Mouse (Mus musculus) forebrain, embryonic 12.5 days (tissue): ENCODE results near the gene Timm10. TPM values are rescaled to one million over a fixed set of nuclear protein-coding genes. Genes with fewer than 3 reads are reported as not detected.

Experiments used
- ATAC-seq: fragments of 200-750 bp; cut with Nextera tagmentation; 2 replicates; pipeline ENCODE4 v1.8.0; 2017; ENCODE audit warnings: moderate TSS enrichment; ENCODE audit not compliant: low FRiP score
- H3K27ac ChIP-seq: fragments of 300-500 bp; sonication (generic); 2 replicates; pipeline ENCODE4 v1.5.1; 2016; ENCODE audit warnings: mild to moderate bottlenecking
- H3K27me3 ChIP-seq: fragments of 300-500 bp; sonication (generic); 2 replicates; pipeline ENCODE4 v1.6.1; 2016; ENCODE audit warnings: mild to moderate bottlenecking
- H3K36me3 ChIP-seq: fragments of 300-500 bp; sonication (generic); replicated peaks from 2 replicates; pipeline ENCODE4 v1.6.1; 2016; ENCODE audit warnings: mild to moderate bottlenecking
- H3K4me1 ChIP-seq: fragments of 300-500 bp; sonication (generic); 2 replicates; pipeline ENCODE4 v1.6.1; 2016
- H3K4me2 ChIP-seq: fragments of 300-500 bp; sonication (generic); 2 replicates; pipeline ENCODE4 v1.6.1; 2016; ENCODE audit warnings: mild to moderate bottlenecking, moderate library complexity
- H3K4me3 ChIP-seq: fragments of 300-500 bp; sonication (generic); replicated peaks from 2 replicates; pipeline ENCODE4 v1.5.1; 2016; ENCODE audit warnings: mild to moderate bottlenecking
- H3K9ac ChIP-seq: fragments of 300-500 bp; sonication (generic); 2 replicates; pipeline ENCODE4 v1.6.1; 2016; ENCODE audit warnings: mild to moderate bottlenecking
- H3K9me3 ChIP-seq: fragments of 300-500 bp; sonication (generic); 2 replicates; pipeline ENCODE4 v1.6.1; 2016
- WGBS: fragments of 180-500 bp; shearing (Covaris S2); methylation state at CpG from one replicate; pipeline ENCODE4 v1.1.7; 2016; 5-methylcytosine and 5-hydroxymethylcytosine counted together
- polyA plus RNA-seq: library from polyadenylated mRNA; unstranded; fragments of >200 nt; fragmentation: Nextera tagmentation; extraction: Ambion mirVana; gene quantifications from 2 replicates; pipeline ENCODE4 v1.2.1, GENCODE M21; 2016

The Timm10 gene
- polyA plus RNA-seq, 1 experiment from 2014 or later, result 42.3 TPM

DNA sequence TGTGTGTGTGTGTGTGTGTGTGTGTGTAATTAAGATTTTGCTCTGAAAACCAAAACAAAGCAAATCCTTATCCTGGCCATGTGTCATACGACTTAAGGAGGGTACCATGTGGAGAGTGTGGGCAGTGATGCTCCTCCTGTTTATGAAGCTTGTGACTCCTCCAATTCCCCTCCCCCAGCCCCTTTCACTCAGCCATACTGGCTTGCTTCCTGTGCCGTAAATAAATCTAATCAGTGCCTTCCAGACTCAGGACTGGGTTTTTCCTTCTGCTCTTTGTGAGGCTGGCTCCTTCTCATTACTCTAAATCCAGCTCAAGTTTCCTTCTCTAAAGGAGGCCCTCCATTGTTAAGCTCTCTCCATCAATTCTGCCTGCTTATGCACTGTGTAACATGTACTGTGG lies 3.6 kb upstream of the Timm10 start:
- no peak for ATAC-seq
- H3K9ac ChIP-seq, result no peak overlapping the region
- no peaks in the 10 kb centered on the region for H3K36me3 ChIP-seq
- H3K27me3 ChIP-seq, result peaks cover 12% of the 10 kb centered on the region; the same call in 1 of the 2 replicates
- peaks cover 12% of the 10 kb centered on the region for H3K4me1 ChIP-seq
- no peak overlapping the region for H3K4me3 ChIP-seq
- no peak overlapping the region for H3K27ac ChIP-seq
- H3K4me2 ChIP-seq, result no peak overlapping the region
- 46% methylated on average over 2 of the region's 2 CpGs for WGBS
- H3K9me3 ChIP-seq, result no peaks in the 10 kb centered on the region

DNA sequence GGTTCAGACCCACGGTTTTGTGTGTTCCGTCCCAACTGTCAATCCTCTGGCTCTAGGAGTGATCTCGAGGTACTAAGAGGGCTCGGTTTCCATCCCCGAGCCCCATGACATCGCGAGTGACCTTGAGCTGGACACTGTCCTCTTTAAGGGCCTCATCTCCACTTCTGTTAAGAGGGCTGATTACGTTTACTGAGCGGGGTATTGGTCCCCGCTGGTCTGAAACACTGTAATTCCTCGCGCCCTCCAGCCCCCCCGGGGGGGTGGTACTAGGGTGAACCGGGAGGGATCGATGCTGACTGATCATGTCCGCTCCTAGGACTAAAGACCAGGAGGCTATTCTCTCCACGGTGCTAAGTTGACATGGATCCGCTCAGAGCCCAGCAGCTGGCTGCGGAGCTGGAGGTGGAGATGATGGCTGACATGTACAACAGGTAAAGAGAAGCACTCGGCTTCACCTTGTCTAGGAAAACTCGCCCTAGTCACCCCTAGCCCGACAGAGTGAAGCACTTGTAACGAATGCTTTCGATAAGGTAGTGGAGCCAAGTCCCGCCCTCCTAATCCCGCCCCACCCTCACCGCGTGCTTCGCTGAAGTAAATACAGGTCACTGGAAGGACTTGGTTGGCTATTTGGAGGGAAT lies 605 bp downstream of the Timm10 start:
- under 1% methylated on average over 29 of the region's 29 CpGs for WGBS
- peaks cover 13% of the 10 kb centered on the region for H3K36me3 ChIP-seq
- H3K27me3 ChIP-seq, result 0 out of 2 replicates have a peak, but pooled peaks cover 3% of the 10 kb centered on the region
- peak overlapping the region; percentile 98 for H3K4me2 ChIP-seq
- no peak overlapping the region for H3K27ac ChIP-seq
- ATAC-seq, result peak; percentile 39
- H3K4me3 ChIP-seq, result peak overlapping the region; percentile 86
- no peaks in the 10 kb centered on the region for H3K9me3 ChIP-seq
- peaks cover 16% of the 10 kb centered on the region for H3K4me1 ChIP-seq
- H3K9ac ChIP-seq, result peak overlapping the region; percentile 61

DNA sequence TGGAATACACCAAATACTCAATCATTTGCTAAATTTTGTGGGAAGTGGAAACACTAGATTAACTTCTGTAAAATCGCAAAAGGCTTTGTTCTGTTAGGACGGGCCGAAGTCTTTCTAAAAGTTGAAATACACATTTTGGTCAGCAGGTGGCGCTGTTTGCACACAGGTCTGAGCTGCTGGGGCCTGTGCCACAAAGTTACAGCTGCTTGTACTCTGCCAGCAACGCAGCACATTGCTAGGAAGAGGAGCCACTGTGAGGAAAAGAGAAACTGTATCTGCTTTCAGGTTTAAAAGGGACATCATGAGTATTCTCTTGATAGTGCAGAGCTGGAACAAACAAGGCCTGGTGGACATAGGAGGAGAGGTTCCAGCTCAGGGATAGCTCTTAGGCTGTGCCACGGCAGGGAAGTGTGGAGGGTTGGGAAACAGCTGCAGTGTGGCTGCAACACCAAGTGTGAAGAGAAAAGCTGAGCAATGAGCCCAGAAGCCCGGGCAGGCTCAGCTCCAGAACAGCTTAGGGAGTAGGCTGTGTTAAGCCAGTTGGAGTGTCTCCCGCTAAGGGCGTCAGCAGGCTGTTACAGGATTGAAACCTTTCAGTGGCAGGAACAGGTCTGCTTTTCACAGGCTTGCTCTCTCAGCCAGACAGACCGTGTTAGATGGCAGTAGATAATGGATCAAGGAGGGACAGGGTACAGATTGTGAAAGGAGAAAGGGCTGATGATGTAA lies 5.0 kb downstream of the Timm10 start:
- Histone ChIP-seq H3K27me3 (peaks cover 4% of the 10 kb centered on the region; the same call in 1 of the 2 replicates), H3K4me1 (peaks cover 14% of the 10 kb centered on the region), H3K4me2 (no peak overlapping the region), H3K9me3 (no peaks in the 10 kb centered on the region), H3K9ac (no peak overlapping the region), H3K27ac (peak overlapping the region; percentile 57), H3K36me3 (peaks cover 13% of the 10 kb centered on the region), H3K4me3 (no peak overlapping the region)
- WGBS, result 33% methylated on average over 10 of the region's 10 CpGs
- ATAC-seq, result peak; percentile 57

DNA sequence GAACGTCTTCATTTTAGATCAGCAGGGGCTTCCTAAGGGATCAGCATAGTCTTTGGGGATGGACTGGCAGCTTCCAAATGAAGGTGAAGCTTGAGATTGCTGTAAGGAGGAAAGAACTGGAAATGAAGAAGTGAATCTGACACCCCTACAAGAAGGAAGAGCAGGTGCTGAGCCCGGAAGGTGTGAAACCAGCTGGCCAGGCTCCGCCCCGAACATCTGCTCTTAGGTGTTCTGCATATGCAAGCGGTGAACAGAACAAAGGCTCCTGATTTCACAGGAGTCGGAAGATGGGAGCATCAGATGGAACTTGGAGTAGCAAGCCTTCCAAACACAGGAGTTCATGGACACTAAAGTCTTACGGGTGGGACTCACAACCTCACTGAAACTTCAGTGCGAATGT lies 10.3 kb downstream of the Timm10 start:
- WGBS, result 64% methylated on average over 8 of the region's 8 CpGs
- no peaks in the 10 kb centered on the region for H3K9me3 ChIP-seq
- H3K4me2 ChIP-seq, result no peak overlapping the region
- ATAC-seq, result no peak
- H3K9ac ChIP-seq, result no peak overlapping the region
- peaks cover 37% of the 10 kb centered on the region for H3K27me3 ChIP-seq
- peaks cover 33% of the 10 kb centered on the region for H3K4me1 ChIP-seq
- no peaks in the 10 kb centered on the region for H3K36me3 ChIP-seq
- no peak overlapping the region for H3K4me3 ChIP-seq
- H3K27ac ChIP-seq, result no peak overlapping the region

DNA sequence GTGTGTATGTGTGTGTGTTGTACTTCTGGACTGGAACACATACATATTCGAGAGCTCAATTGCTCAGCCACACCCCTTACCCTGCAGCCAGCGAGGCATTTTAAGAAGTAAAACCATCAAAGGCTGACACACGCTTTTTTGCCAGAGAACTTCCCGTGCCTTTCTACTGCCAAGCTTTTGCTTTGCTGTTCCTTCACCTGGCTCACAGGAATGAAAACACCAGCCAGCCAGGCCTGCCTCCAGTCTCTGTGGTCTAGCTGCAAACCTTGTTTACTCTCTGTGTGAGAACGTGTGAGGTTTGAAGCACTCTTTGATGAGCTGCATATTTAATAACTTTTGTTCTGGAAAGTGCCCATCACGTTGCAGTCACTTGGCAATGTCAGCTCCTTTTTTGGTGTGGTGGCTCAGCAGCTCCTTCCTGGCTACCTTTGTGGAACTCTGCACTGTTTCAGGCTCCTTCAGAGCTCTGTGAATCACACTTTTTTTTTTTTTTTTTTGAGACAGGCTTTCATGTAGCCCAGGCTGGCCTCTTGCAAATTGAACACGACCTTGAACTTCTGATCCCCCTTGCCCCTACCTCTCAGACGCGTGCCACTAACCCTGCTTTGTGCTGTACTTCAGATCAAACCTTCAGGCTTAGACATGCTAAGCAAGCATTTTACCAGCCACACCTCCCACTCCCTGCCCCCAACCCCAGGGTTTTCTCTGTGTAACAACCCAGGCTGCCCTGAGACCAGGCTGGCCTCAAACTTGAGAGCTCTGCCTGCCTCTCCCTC lies 11.2 kb downstream of the Timm10 start:
- no peaks in the 10 kb centered on the region for H3K36me3 ChIP-seq
- H3K4me3 ChIP-seq, result no peak overlapping the region
- no peaks in the 10 kb centered on the region for H3K9me3 ChIP-seq
- no peak for ATAC-seq
- no peak overlapping the region for H3K27ac ChIP-seq
- H3K9ac ChIP-seq, result no peak overlapping the region
- WGBS, result 36% methylated on average over 9 of the region's 9 CpGs
- H3K4me2 ChIP-seq, result peak overlapping the region; percentile 94; the same call in 1 of the 2 replicates
- H3K27me3 ChIP-seq, result peaks cover 37% of the 10 kb centered on the region
- H3K4me1 ChIP-seq, result peaks cover 34% of the 10 kb centered on the region

DNA sequence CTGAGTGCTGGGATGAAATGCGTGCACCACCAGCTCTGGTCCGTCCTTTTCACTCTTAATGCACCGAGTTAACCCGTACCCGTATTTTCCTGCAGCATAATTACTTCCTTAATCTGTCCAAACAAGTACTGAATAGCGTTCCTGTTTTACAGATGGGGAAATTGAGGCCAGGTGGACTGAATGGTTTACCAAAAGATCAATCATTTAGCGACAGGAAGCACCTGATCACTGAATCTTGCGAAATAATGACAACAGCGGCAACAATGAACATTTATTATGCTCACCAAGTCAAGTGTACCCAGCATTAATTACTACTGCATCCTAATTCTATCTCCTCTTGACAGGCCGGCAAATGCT lies 11.8 kb downstream of the Timm10 start, which contains the start of gene Slc43a1:
Slc43a1 (plus strand) TSS at position 258 of the 357 bp plus-strand sequence.
- H3K9me3 ChIP-seq, result no peaks in the 10 kb centered on the region
- peak within 1 kb of the TSS; percentile 48 for H3K4me3 ChIP-seq
- H3K27ac ChIP-seq, result no peak within 1 kb of the TSS
- 13% methylated on average over 10 of the region's 10 CpGs for WGBS
- no peaks in the 10 kb centered on the region for H3K36me3 ChIP-seq
- no peak for ATAC-seq
- H3K9ac ChIP-seq, result peak within 1 kb of the TSS; percentile 73
- peaks cover 37% of the 10 kb centered on the region for H3K27me3 ChIP-seq
- H3K4me2 ChIP-seq, result peak within 1 kb of the TSS; percentile 94
- peaks cover 34% of the 10 kb centered on the region for H3K4me1 ChIP-seq

DNA sequence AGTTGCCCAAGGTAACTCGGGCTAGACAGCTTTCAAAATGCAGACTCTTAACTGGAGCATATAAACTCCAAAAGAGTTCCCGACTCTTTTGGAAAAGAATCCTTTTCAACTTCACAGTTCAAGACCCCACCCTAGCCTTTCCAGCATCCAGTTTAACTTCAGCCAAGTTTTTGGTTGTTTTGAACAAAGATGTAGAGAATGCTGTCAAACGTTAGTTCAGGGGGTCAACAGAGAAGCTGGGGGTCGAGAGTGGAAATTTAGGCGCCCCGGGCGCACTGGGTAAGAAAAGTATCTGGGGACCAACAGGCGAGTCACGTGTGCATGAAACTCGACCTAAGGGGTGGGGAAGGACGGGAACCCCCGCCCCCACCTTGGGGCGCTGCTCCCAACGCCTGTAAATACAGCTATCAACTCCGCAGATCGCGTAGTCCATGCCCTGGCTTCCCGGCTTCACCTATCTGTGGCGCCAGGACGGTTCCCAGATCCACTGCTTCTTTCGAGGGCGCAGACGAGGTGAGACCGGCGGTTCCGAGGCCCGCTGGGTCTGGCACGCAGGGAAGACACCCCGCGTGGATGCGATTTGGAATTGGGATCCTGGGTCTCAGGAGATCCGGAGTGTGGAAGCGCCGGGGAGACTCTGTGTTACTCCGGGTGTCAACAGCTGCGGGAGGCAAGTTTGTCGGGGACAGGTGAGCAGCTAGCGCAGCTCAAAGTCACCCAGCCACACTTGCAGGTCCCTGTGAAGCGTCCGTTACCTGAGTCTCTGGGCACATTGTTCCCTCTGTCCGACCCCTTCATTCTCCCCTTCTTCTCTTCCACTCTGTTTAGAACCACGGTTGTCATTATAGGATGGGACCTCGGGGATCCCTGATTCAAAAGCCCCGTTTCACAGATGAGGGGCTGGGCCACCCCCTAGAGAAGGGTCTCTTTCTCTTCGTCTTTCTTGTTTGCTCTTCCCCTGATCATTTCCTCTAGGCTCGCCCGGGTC lies 12.5 kb downstream of the Timm10 start:
- H3K27me3 ChIP-seq, result peaks cover 37% of the 10 kb centered on the region
- H3K36me3 ChIP-seq, result no peaks in the 10 kb centered on the region
- H3K9ac ChIP-seq, result peak overlapping the region; percentile 73
- peak overlapping the region; percentile 82 for H3K27ac ChIP-seq
- H3K4me3 ChIP-seq, result peak overlapping the region; percentile 48
- 0 out of 2 replicates have a peak, but pooled peaks have one; percentile 1 for ATAC-seq
- H3K9me3 ChIP-seq, result no peaks in the 10 kb centered on the region
- WGBS, result under 1% methylated on average over 47 of the region's 47 CpGs
- H3K4me1 ChIP-seq, result peaks cover 34% of the 10 kb centered on the region
- peak overlapping the region; percentile 94 for H3K4me2 ChIP-seq

DNA sequence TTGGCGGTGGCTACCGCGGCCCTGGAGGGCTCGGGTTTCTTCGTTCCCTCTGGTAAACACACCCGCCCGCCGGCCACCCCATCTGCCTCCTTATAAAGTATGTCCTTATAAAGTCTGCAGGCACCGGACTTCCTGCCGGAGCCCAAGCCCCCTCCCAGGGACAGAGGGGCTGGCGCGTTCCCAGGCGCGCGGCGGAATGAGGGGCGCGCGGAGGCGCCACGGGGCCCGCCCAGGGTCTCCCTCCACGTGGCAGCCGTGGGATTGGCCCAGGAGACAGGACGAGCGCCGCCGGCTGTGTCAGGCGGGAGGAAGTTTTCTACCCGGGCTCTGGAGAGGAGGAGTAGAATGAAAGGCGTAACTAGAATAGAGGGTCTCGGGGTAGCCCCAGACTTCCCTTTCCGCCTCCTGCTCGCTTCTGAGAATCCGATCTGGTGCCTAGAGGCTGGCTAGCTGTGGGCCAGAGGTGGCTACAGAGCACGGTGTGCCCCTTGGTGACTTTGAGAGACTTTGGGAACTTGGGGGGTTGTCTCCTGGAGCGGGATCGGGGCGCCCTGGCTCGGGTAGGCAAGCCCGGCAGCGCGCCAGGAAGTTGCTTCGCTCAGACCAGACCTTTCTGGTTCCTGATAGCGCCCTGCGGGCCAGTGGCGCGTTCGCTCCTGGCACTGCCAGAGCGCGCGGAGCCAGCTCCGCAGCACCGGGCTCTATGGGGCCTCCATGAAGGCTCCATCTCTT lies 13.4 kb downstream of the Timm10 start:
- ATAC-seq, result peak; percentile 89
- peak overlapping the region; percentile 82 for H3K27ac ChIP-seq

DNA sequence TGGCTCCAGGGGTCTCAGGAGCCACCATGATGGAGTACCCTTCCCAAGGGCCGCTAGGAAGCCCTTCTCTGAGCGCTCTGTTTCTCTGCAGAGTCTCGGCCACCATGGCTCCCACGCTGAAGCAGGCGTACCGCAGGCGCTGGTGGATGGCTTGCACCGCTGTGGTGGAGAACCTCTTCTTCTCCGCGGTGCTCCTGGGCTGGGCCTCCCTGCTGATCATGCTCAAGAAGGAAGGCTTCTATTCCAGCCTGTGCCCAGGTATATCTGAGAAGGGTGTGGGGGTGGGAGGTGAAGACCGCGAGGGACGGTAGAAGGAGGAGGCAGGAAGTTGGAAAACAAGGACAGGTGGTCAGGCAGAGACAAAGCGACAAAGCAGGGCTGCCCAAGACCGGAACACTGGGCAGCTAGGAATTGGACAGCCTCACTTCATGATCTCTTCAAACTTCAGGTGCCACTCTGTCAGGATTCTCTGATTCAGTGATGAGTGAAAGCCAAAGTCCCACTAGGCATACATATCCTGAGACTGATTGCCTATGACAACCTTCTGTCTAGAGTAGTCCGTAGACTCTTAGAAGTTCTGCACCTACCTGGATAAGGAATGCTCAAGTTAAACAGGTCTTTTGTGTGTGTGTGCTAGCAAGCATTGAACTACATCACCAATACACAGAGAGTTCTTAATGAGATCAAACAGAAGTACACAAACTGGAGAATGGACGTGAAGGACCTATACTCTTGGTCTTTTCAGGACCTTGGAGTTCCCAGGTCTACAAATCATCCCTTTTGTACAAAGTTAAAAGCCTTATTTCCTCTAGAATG lies 14.2 kb downstream of the Timm10 start:
- H3K9ac ChIP-seq, result peak overlapping the region; percentile 73
- H3K9me3 ChIP-seq, result no peaks in the 10 kb centered on the region
- peaks cover 37% of the 10 kb centered on the region for H3K27me3 ChIP-seq
- ATAC-seq, result peak; percentile 2; the same call in 1 of the 2 replicates
- WGBS, result 8% methylated on average over 17 of the region's 17 CpGs
- H3K27ac ChIP-seq, result peak overlapping the region; percentile 82
- H3K4me3 ChIP-seq, result peak overlapping the region; percentile 48
- peaks cover 34% of the 10 kb centered on the region for H3K4me1 ChIP-seq
- no peaks in the 10 kb centered on the region; the same call in 1 of the 2 replicates for H3K36me3 ChIP-seq
- H3K4me2 ChIP-seq, result peak overlapping the region; percentile 94

More for the DNA sequence above, 13.4 kb downstream of the Timm10 start:
- Histone ChIP-seq H3K27me3 (peaks cover 37% of the 10 kb centered on the region), H3K9me3 (no peaks in the 10 kb centered on the region), H3K4me3 (peak overlapping the region; percentile 48), H3K4me2 (peak overlapping the region; percentile 94), H3K36me3 (no peaks in the 10 kb centered on the region; the same call in 1 of the 2 replicates), H3K9ac (peak overlapping the region; percentile 73), H3K4me1 (peaks cover 34% of the 10 kb centered on the region)
- under 1% methylated on average over 54 of the region's 54 CpGs for WGBS

DNA sequence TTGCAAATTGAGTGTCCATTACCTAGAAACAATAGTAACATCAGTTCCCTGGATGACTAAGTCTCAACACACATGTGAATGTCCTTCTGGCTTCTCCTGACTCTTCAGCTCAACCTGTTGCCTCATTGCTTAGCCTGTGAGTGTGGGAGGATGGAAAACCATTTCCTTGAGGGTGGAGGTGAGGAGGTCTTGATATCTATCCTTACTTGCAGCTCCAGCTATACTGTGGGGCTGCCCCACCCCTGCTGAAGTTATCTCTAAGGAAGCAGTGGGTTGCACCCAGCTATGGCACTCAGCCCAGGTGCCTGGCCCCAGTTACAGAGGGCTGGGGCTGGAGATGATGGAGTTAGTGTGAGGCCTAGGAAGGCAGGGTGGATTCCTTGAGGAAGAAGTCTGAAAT lies 15.1 kb downstream of the Timm10 start:
- Histone ChIP-seq H3K27me3 (peaks cover 32% of the 10 kb centered on the region), H3K4me1 (peaks cover 34% of the 10 kb centered on the region), H3K27ac (no peak overlapping the region), H3K4me2 (peak overlapping the region; percentile 94), H3K9me3 (no peaks in the 10 kb centered on the region), H3K9ac (no peak overlapping the region), H3K36me3 (peaks cover 3% of the 10 kb centered on the region; the same call in 1 of the 2 replicates), H3K4me3 (0 out of 2 replicates have a peak overlapping the region, but pooled peaks have one; percentile 48)
- no peak for ATAC-seq
